Mouse (Mus musculus) monocyte, adult 2 months (primary cell): ENCODE data around the gene Kif5a.

Source experiments
- DNase-seq, 2 experiments: peaks; one replicate each; pipeline ENCODE4 v3.0.0; 2022; ENCODE audit warnings: low spot score in 2 of 2, low read depth in 1 of 2

Kif5a gene

GRCm38 (mm10) chr10:127218339-127218738 lies 44.8 kb downstream of the Kif5a start:
- no peak for DNase-seq

GRCm38 (mm10) chr10:127217177-127217576 lies 46.0 kb downstream of the Kif5a start:
- DNase-seq, result no peak

GRCm38 (mm10) chr10:127216456-127216855 lies 46.7 kb downstream of the Kif5a start:
- no peak for DNase-seq

GRCm38 (mm10) chr10:127214422-127214803 lies 48.7 kb downstream of the Kif5a start:
- no peak for DNase-seq

- no peak for DNase-seq
Observed at GRCm38 (mm10) chr10:127213704-127214421, 49.3 kb downstream of the Kif5a start.

GRCm38 (mm10) chr10:127213272-127213671 lies 49.9 kb downstream of the Kif5a start:
- no peak for DNase-seq

GRCm38 (mm10) chr10:127211414-127211854 lies 51.7 kb downstream of the Kif5a start, which contains the start of gene Pip4k2c:
Gene Pip4k2c (minus strand): TSS chr10:127211585.
- peak in 1 of 2 experiments; percentile 74 for DNase-seq

- DNase-seq, result no peak
Observed at GRCm38 (mm10) chr10:127210961-127211405, 52.2 kb downstream of the Kif5a start.

GRCm38 (mm10) chr10:127209928-127210570 lies 53.1 kb downstream of the Kif5a start:
- no peak for DNase-seq

GRCm38 (mm10) chr10:127208921-127209320 lies 54.2 kb downstream of the Kif5a start:
- no peak for DNase-seq

- DNase-seq, result no peak
Observed at GRCm38 (mm10) chr10:127205373-127205772, 57.8 kb downstream of the Kif5a start.

GRCm38 (mm10) chr10:127204589-127204988 lies 58.6 kb downstream of the Kif5a start:
- DNase-seq, result no peak

GRCm38 (mm10) chr10:127203106-127203505 lies 60.0 kb downstream of the Kif5a start:
- no peak for DNase-seq

- DNase-seq, result no peak
Observed at GRCm38 (mm10) chr10:127200279-127200678, 62.9 kb downstream of the Kif5a start.

GRCm38 (mm10) chr10:127199474-127199873 lies 63.7 kb downstream of the Kif5a start:
- DNase-seq, result no peak

- DNase-seq, result no peak
Observed at GRCm38 (mm10) chr10:127199068-127199467, 64.1 kb downstream of the Kif5a start.

GRCm38 (mm10) chr10:127198492-127198891 lies 64.7 kb downstream of the Kif5a start:
- no peak for DNase-seq

GRCm38 (mm10) chr10:127197505-127198110 lies 65.5 kb downstream of the Kif5a start:
- no peak for DNase-seq

GRCm38 (mm10) chr10:127197104-127197503 lies 66.0 kb downstream of the Kif5a start:
- no peak for DNase-seq

GRCm38 (mm10) chr10:127196392-127196791 lies 66.8 kb downstream of the Kif5a start:
- no peak for DNase-seq

GRCm38 (mm10) chr10:127195328-127196129 lies 67.6 kb downstream of the Kif5a start, which contains the start of gene Dtx3:
Gene Dtx3 (minus strand): TSS chr10:127195728.
- no peak for DNase-seq
